ENCODE assay signal across 7 mouse cellular contexts in genomic region chr14:19733490-19734282, GRCm38 (mm10). TPM values are rescaled to one million over a fixed set of nuclear protein-coding genes. Genes with fewer than 3 reads are reported as not detected.
A peak's percentile ranks its signal among the peaks of the same experiment; 100 is the strongest.
DNase-seq lines count a peak whose midpoint lies in the region; ATAC-seq lines count a peak whose summit lies in the region.

No protein-coding gene starts in this region.

- no peak for ATAC-seq in embryonic facial prominence, embryonic 13.5 days (ENCODE audit: insufficient number of reproducible peaks, insufficient read depth, low FRiP score, low TSS enrichment, low read depth)
- peak; percentile 78 to 88 for ATAC-seq in hematopoietic stem cell, adult 5-6 weeks (replicated peaks in 1 of 2; ENCODE audit: insufficient read depth in 1 of 2, low FRiP score in 2 of 2, low TSS enrichment in 1 of 2, low read depth in 1 of 2, poor library complexity in 2 of 2, severe bottlenecking in 2 of 2)

- H3K4me2 ChIP-seq in embryonic facial prominence, embryonic 13.5 days: no peak overlapping the region

- no peaks in the 10 kb centered on the region for H3K9me3 ChIP-seq in embryonic facial prominence, embryonic 13.5 days

- H3K9ac ChIP-seq in embryonic facial prominence, embryonic 13.5 days: no peak overlapping the region

- 46% methylated on average over 4 of the region's 4 CpGs for WGBS in embryonic facial prominence, embryonic 13.5 days

- H3K4me1 ChIP-seq in embryonic facial prominence, embryonic 13.5 days: peaks cover 31% of the 10 kb centered on the region

- peak overlapping the region; percentile 66; the same call in 1 of the 2 replicates for H3K27ac ChIP-seq in embryonic facial prominence, embryonic 13.5 days

- no peak overlapping the region for H3K4me3 ChIP-seq in embryonic facial prominence, embryonic 13.5 days

- no peaks in the 10 kb centered on the region for H3K36me3 ChIP-seq in embryonic facial prominence, embryonic 13.5 days

- no peaks in the 10 kb centered on the region for H3K27me3 ChIP-seq in embryonic facial prominence, embryonic 13.5 days

- peak; percentile 44 for DNase-seq in adrenal gland, adult 2 months
- DNase-seq in lung, postnatal 14 days: peak; percentile 37
- no peak for DNase-seq in cerebellum, adult 9-10 months
- no peak for DNase-seq in right cerebral cortex, adult 18-20 months
- DNase-seq in layer of hippocampus, postnatal 14 days (ENCODE audit: low spot score in 2 of 2): no peak

RNA-seq across cellular contexts. Expression of gene Nid2, which starts 17.4 kb away (rescaled TPM):
- 10 to 100 TPM; 10.8 to 14.9 TPM for total RNA-seq in adrenal gland, adult 2 months (2021)
- 13.4 and 16.6 TPM in 2 replicates for polyA plus RNA-seq in adrenal gland, adult 2 months (2012; rRNA removed)
- 56.4 and 64.8 TPM in 2 replicates for polyA plus RNA-seq in embryonic facial prominence, embryonic 13.5 days (2015; fragmentation: Nextera tagmentation; extraction: Ambion mirVana)
- total RNA-seq in hematopoietic stem cell, adult 5-6 weeks (2017): 2.4 TPM in 1 of 2 replicates, not detected in the other
- total RNA-seq in layer of hippocampus, postnatal 14 days (2021): 10 to 100 TPM in 1 of 2 experiments, 1 to 10 TPM in 1; 8.6 to 17.2 TPM

Comparison
In these comparisons a context has a peak if more than half of its experiments do, and no peak if none do; other contexts are left out.
1. DNase-seq: peak in adrenal gland, adult 2 months (single experiment) and lung, postnatal 14 days (single experiment); none in cerebellum, adult 9-10 months (single experiment), right cerebral cortex, adult 18-20 months (single experiment) and layer of hippocampus, postnatal 14 days (0 of 2).